Mouse (Mus musculus): ENCODE measurements around the gene Pex11g.
A peak's percentile ranks its signal among the peaks of the same experiment; 100 is the strongest.

The Pex11g gene

GRCm38 (mm10) chr8:3467006-3467885, at the start of gene Pex11g:
Gene Pex11g (minus strand): TSS chr8:3467680.
- DNase-seq, result peak; percentile 99

GRCm38 (mm10) chr8:3517117-3517495, 49.6 kb upstream of the Pex11g start:
- DNase-seq, result peak; percentile 58

- peak; percentile 96 for DNase-seq
These were observed 49.1 kb upstream of the Pex11g start for GRCm38 (mm10) chr8:3516450-3517116.

GRCm38 (mm10) chr8:3515771-3516417, 48.4 kb upstream of the Pex11g start:
- DNase-seq, result peak; percentile 73

- peak; percentile 95 for DNase-seq
These were observed 47.8 kb upstream of the Pex11g start, which contains the start of gene Pnpla6 for GRCm38 (mm10) chr8:3515260-3515671. Gene Pnpla6 (plus strand): TSS chr8:3515384.

GRCm38 (mm10) chr8:3514681-3515247, 47.3 kb upstream of the Pex11g start:
- DNase-seq, result no peak

GRCm38 (mm10) chr8:3507979-3508754, 40.7 kb upstream of the Pex11g start:
- no peak for DNase-seq

GRCm38 (mm10) chr8:3502217-3502616, 34.7 kb upstream of the Pex11g start:
- DNase-seq, result no peak

- DNase-seq, result peak; percentile 99
These were observed 33.0 kb upstream of the Pex11g start, which contains the start of gene Mcoln1 for GRCm38 (mm10) chr8:3500235-3501090. Gene Mcoln1 (plus strand): TSS chr8:3500457.

- DNase-seq, result no peak
These were observed 32.3 kb upstream of the Pex11g start for GRCm38 (mm10) chr8:3499751-3500150.

GRCm38 (mm10) chr8:3498583-3498982, 31.1 kb upstream of the Pex11g start:
- no peak for DNase-seq

GRCm38 (mm10) chr8:3496428-3496748, 28.9 kb upstream of the Pex11g start:
- DNase-seq, result no peak

- DNase-seq, result no peak
These were observed 28.3 kb upstream of the Pex11g start for GRCm38 (mm10) chr8:3495578-3496427.

- no peak for DNase-seq
These were observed 26.3 kb upstream of the Pex11g start for GRCm38 (mm10) chr8:3493845-3494208.

GRCm38 (mm10) chr8:3492901-3493844, 25.7 kb upstream of the Pex11g start, which contains the start of gene Zfp358:
Gene Zfp358 (plus strand): TSS chr8:3493138.
- peak; percentile 86 for DNase-seq

GRCm38 (mm10) chr8:3485192-3485591, 17.7 kb upstream of the Pex11g start:
- no peak for DNase-seq

GRCm38 (mm10) chr8:3483546-3483945, 16.1 kb upstream of the Pex11g start:
- peak; percentile 59 for DNase-seq

- DNase-seq, result no peak
These were observed 14.8 kb upstream of the Pex11g start for GRCm38 (mm10) chr8:3482240-3482740.

GRCm38 (mm10) chr8:3481605-3482004, 14.1 kb upstream of the Pex11g start:
- DNase-seq, result peak; percentile 44

All from lung, postnatal 10 days (tissue).